Mouse (Mus musculus) embryonic facial prominence, embryonic 13.5 days (tissue): ENCODE measurements around the gene Dmrt1. TPM values are rescaled to one million over a fixed set of nuclear protein-coding genes. Genes with fewer than 3 reads are reported as not detected.
A peak's percentile ranks its signal among the peaks of the same experiment; 100 is the strongest.

Experiments
- ATAC-seq: fragments of 200-750 bp; cut with Nextera tagmentation; 2 replicates; pipeline ENCODE4 v1.8.0; 2017; ENCODE audit warnings: low read depth; ENCODE audit not compliant: insufficient number of reproducible peaks, insufficient read depth, low FRiP score, low TSS enrichment
- H3K27ac ChIP-seq: fragments of 300-500 bp; sonication (generic); 2 replicates; pipeline ENCODE4 v1.5.1; 2015; ENCODE audit warnings: moderate library complexity, mild to moderate bottlenecking, inconsistent platforms
- H3K27me3 ChIP-seq: fragments of 300-500 bp; sonication (generic); 2 replicates; pipeline ENCODE4 v1.6.1; 2015; ENCODE audit warnings: mild to moderate bottlenecking, inconsistent platforms
- H3K36me3 ChIP-seq: fragments of 300-500 bp; sonication (generic); 2 replicates; pipeline ENCODE4 v1.6.1; 2015; ENCODE audit warnings: mild to moderate bottlenecking, inconsistent platforms
- H3K4me1 ChIP-seq: fragments of 300-500 bp; sonication (generic); 2 replicates; pipeline ENCODE4 v1.6.1; 2015; ENCODE audit warnings: inconsistent platforms
- H3K4me2 ChIP-seq: fragments of 300-500 bp; sonication (generic); 2 replicates; pipeline ENCODE4 v1.6.1; 2015; ENCODE audit warnings: moderate library complexity, mild to moderate bottlenecking, inconsistent platforms
- H3K4me3 ChIP-seq: fragments of 300-500 bp; sonication (generic); 2 replicates; pipeline ENCODE4 v1.5.1; 2015; ENCODE audit warnings: mild to moderate bottlenecking, inconsistent platforms
- H3K9ac ChIP-seq: fragments of 300-500 bp; sonication (generic); 2 replicates; pipeline ENCODE4 v1.6.1; 2015; ENCODE audit warnings: mild to moderate bottlenecking, inconsistent platforms
- H3K9me3 ChIP-seq: fragments of 300-500 bp; sonication (generic); 2 replicates; pipeline ENCODE4 v1.6.1; 2016; ENCODE audit warnings: inconsistent platforms
- WGBS: fragments of 180-500 bp; shearing (Covaris S2); methylation state at CpG from one replicate; pipeline ENCODE4 v1.1.7; 2015; ENCODE audit warnings: mixed read lengths; 5-methylcytosine and 5-hydroxymethylcytosine counted together
- polyA plus RNA-seq: library from polyadenylated mRNA; unstranded; fragments of >200 nt; fragmentation: Nextera tagmentation; extraction: Ambion mirVana; gene quantifications from 2 replicates; pipeline ENCODE4 v1.2.1, GENCODE M21; 2015

Gene Dmrt1
- polyA plus RNA-seq, 1 experiment from 2014 or later = 0.20 TPM

- ATAC-seq = peak; percentile 70
These were observed 105.1 kb downstream of the Dmrt1 start for GRCm38 (mm10) chr19:25610411-25611111.

GRCm38 (mm10) chr19:25611116-25611515, 105.7 kb downstream of the Dmrt1 start:
- Histone ChIP-seq H3K9ac (peak overlapping the region; percentile 66), H3K4me1 (peaks cover 19% of the 10 kb centered on the region)
- under 1% methylated on average over 42 of the region's 42 CpGs for WGBS

More at GRCm38 (mm10) chr19:25610411-25611111, 105.1 kb downstream of the Dmrt1 start:
- peak overlapping the region; percentile 66 for H3K27ac ChIP-seq
- under 1% methylated on average over 66 of the region's 71 CpGs for WGBS
- H3K27me3 ChIP-seq = peaks cover 100% of the 10 kb centered on the region
- no peaks in the 10 kb centered on the region for H3K9me3 ChIP-seq
- H3K4me1 ChIP-seq = peaks cover 24% of the 10 kb centered on the region
- H3K9ac ChIP-seq = peak overlapping the region; percentile 66
- peak overlapping the region; percentile 45 for H3K4me3 ChIP-seq
- H3K4me2 ChIP-seq = peak overlapping the region; percentile 64
- H3K36me3 ChIP-seq = no peaks in the 10 kb centered on the region

GRCm38 (mm10) chr19:25611876-25612805, 106.7 kb downstream of the Dmrt1 start:
- Histone ChIP-seq H3K9ac (no peak overlapping the region), H3K9me3 (no peaks in the 10 kb centered on the region), H3K27me3 (peaks cover 100% of the 10 kb centered on the region), H3K4me1 (peaks cover 16% of the 10 kb centered on the region), H3K4me3 (peak overlapping the region; percentile 45), H3K27ac (no peak overlapping the region; the same call in 1 of the 2 replicates), H3K4me2 (0 out of 2 replicates have a peak overlapping the region, but pooled peaks have one; percentile 21), H3K36me3 (no peaks in the 10 kb centered on the region)
- WGBS = 5% methylated on average over 16 of the region's 16 CpGs
- ATAC-seq = no peak

More at GRCm38 (mm10) chr19:25611116-25611515, 105.7 kb downstream of the Dmrt1 start:
- peaks cover 100% of the 10 kb centered on the region for H3K27me3 ChIP-seq
- peak overlapping the region; percentile 45 for H3K4me3 ChIP-seq
- H3K27ac ChIP-seq = peak overlapping the region; percentile 66
- H3K4me2 ChIP-seq = peak overlapping the region; percentile 64
- no peaks in the 10 kb centered on the region for H3K36me3 ChIP-seq
- no peaks in the 10 kb centered on the region for H3K9me3 ChIP-seq
- no peak for ATAC-seq

- Histone ChIP-seq H3K36me3 (no peaks in the 10 kb centered on the region), H3K27ac (no peak overlapping the region; the same call in 1 of the 2 replicates), H3K9ac (no peak overlapping the region), H3K27me3 (peaks cover 100% of the 10 kb centered on the region), H3K9me3 (no peaks in the 10 kb centered on the region), H3K4me2 (no peak overlapping the region), H3K4me1 (peaks cover 16% of the 10 kb centered on the region), H3K4me3 (peak overlapping the region; percentile 45; the same call in 1 of the 2 replicates)
- WGBS = 6% methylated on average over 6 of the region's 6 CpGs
- ATAC-seq = no peak
These were observed 107.4 kb downstream of the Dmrt1 start for GRCm38 (mm10) chr19:25612806-25613295.

- H3K36me3 ChIP-seq = no peaks in the 10 kb centered on the region
- ATAC-seq = no peak
- peak overlapping the region; percentile 24; the same call in 1 of the 2 replicates for H3K4me2 ChIP-seq
- H3K4me3 ChIP-seq = no peak overlapping the region
- no peak overlapping the region for H3K27ac ChIP-seq
- peaks cover 100% of the 10 kb centered on the region for H3K27me3 ChIP-seq
- peaks cover 16% of the 10 kb centered on the region for H3K4me1 ChIP-seq
- no peaks in the 10 kb centered on the region for H3K9me3 ChIP-seq
- WGBS = 8% methylated on average over 13 of the region's 13 CpGs
- H3K9ac ChIP-seq = no peak overlapping the region
These were observed 108.3 kb downstream of the Dmrt1 start for GRCm38 (mm10) chr19:25613476-25614300.

GRCm38 (mm10) chr19:25615889-25616288, 110.5 kb downstream of the Dmrt1 start:
- no peak overlapping the region for H3K9ac ChIP-seq
- peaks cover 100% of the 10 kb centered on the region for H3K27me3 ChIP-seq
- H3K27ac ChIP-seq = no peak overlapping the region
- H3K4me2 ChIP-seq = no peak overlapping the region
- H3K4me1 ChIP-seq = peaks cover 8% of the 10 kb centered on the region
- ATAC-seq = no peak
- no peaks in the 10 kb centered on the region for H3K9me3 ChIP-seq
- H3K4me3 ChIP-seq = no peak overlapping the region
- H3K36me3 ChIP-seq = no peaks in the 10 kb centered on the region
- 29% methylated on average over 6 of the region's 6 CpGs for WGBS

GRCm38 (mm10) chr19:25622291-25623251, 117.2 kb downstream of the Dmrt1 start:
- peak overlapping the region; percentile 34 for H3K4me3 ChIP-seq

GRCm38 (mm10) chr19:25628490-25628889, 123.1 kb downstream of the Dmrt1 start:
- H3K4me1 ChIP-seq = peaks cover 4% of the 10 kb centered on the region; the same call in 1 of the 2 replicates
- H3K36me3 ChIP-seq = no peaks in the 10 kb centered on the region
- H3K9ac ChIP-seq = no peak overlapping the region
- H3K4me3 ChIP-seq = no peak overlapping the region
- ATAC-seq = no peak
- no peaks in the 10 kb centered on the region for H3K9me3 ChIP-seq
- no peak overlapping the region for H3K4me2 ChIP-seq
- WGBS = 11% methylated on average over 9 of the region's 9 CpGs
- H3K27me3 ChIP-seq = peaks cover 64% of the 10 kb centered on the region
- H3K27ac ChIP-seq = no peak overlapping the region

More at GRCm38 (mm10) chr19:25622291-25623251, 117.2 kb downstream of the Dmrt1 start:
- no peak for ATAC-seq
- Histone ChIP-seq H3K4me2 (peak overlapping the region; percentile 59), H3K27ac (no peak overlapping the region), H3K9me3 (no peaks in the 10 kb centered on the region), H3K36me3 (no peaks in the 10 kb centered on the region), H3K9ac (no peak overlapping the region), H3K27me3 (peaks cover 93% of the 10 kb centered on the region), H3K4me1 (peaks cover 16% of the 10 kb centered on the region)
- WGBS = 33% methylated on average over 54 of the region's 54 CpGs

GRCm38 (mm10) chr19:25635119-25635518, 129.7 kb downstream of the Dmrt1 start:
- 81% methylated on average over 5 of the region's 5 CpGs for WGBS
- no peaks in the 10 kb centered on the region for H3K36me3 ChIP-seq
- H3K9me3 ChIP-seq = no peaks in the 10 kb centered on the region
- no peaks in the 10 kb centered on the region for H3K4me1 ChIP-seq
- H3K9ac ChIP-seq = no peak overlapping the region
- H3K27ac ChIP-seq = no peak overlapping the region
- H3K4me3 ChIP-seq = no peak overlapping the region
- peaks cover 11% of the 10 kb centered on the region; the same call in 1 of the 2 replicates for H3K27me3 ChIP-seq
- H3K4me2 ChIP-seq = 0 out of 2 replicates have a peak overlapping the region, but pooled peaks have one; percentile 59
- ATAC-seq = no peak
